12 mouse cellular contexts compared by ENCODE assay signal in genomic region chr12:84670555-84670954, GRCm38 (mm10). TPM values are rescaled to one million over a fixed set of nuclear protein-coding genes. Genes with fewer than 3 reads are reported as not detected.
DNase-seq lines count a peak whose midpoint lies in the region; ATAC-seq and TF ChIP-seq lines count a peak whose summit lies in the region.
"Had no signal": no experiment of that assay in that cellular context is flagged by ENCODE, and none has a peak within 500 bp of the region (broad histone marks: within the 10 kb centered on the region; RNA-seq: fewer than 3 reads in every experiment).

No protein-coding gene starts in this region.

- DNase-seq in kidney, postnatal 0 days (ENCODE audit: low spot score): peak; percentile 16
- DNase-seq in kidney, postnatal 14 days: no peak
- peak; percentile 75 for DNase-seq in 416B (ENCODE audit: low read depth)
- DNase-seq in hindlimb bud, embryonic 11.5 days (ENCODE audit: extremely low spot score, low read depth, low spot score): peak; percentile 6
- DNase-seq in kidney, adult 2 months: no peak
- no peak for DNase-seq in cerebellum, adult 11 months

- no peaks in the 10 kb centered on the region for H3K27me3 ChIP-seq in kidney, postnatal 0 days (ENCODE audit: insufficient read depth, low read length)
- no peaks in the 10 kb centered on the region for H3K27me3 ChIP-seq in ES-Bruce4 (ENCODE audit: control insufficient read depth, insufficient read depth, low read length, poor library complexity, severe bottlenecking)
- H3K27me3 ChIP-seq in kidney, adult 2 months (replicated peaks; ENCODE audit: control insufficient read depth, insufficient read depth, low read length): no peaks in the 10 kb centered on the region

- no peak overlapping the region for H3K27ac ChIP-seq in kidney, postnatal 0 days
- no peak overlapping the region for H3K27ac ChIP-seq in ES-Bruce4 (ENCODE audit: insufficient read depth, low read length)
- no peak overlapping the region for H3K27ac ChIP-seq in kidney, adult 2 months (ENCODE audit: insufficient read depth, low read depth, low read length)

- H3K4me3 ChIP-seq in kidney, postnatal 0 days (replicated peaks; ENCODE audit: low read depth, low read length): no peak overlapping the region
- H3K4me3 ChIP-seq in ES-Bruce4 (ENCODE audit: low read depth, low read length): no peak overlapping the region
- no peak overlapping the region for H3K4me3 ChIP-seq in kidney, adult 2 months (ENCODE audit: insufficient read depth, low read depth, low read length)

- H3K9me3 ChIP-seq in kidney, postnatal 0 days (replicated peaks; ENCODE audit: low read length): no peaks in the 10 kb centered on the region
- H3K9me3 ChIP-seq in ES-Bruce4 (replicated peaks; ENCODE audit: control insufficient read depth, insufficient read depth, low read length, poor library complexity, severe bottlenecking): no peaks in the 10 kb centered on the region

- no peak for TF ChIP-seq EP300 in ES-Bruce4 (IDR thresholded peaks at IDR 0.05; ENCODE audit: insufficient read depth, low read depth, low read length)

- H3K9ac ChIP-seq in kidney, postnatal 0 days (ENCODE audit: low read depth, low read length): no peak overlapping the region
- H3K9ac ChIP-seq in ES-Bruce4 (ENCODE audit: low read depth, poor library complexity, severe bottlenecking): no peak overlapping the region

- H3K36me3 ChIP-seq in kidney, postnatal 0 days (ENCODE audit: insufficient read depth, low read length): no peaks in the 10 kb centered on the region
- no peaks in the 10 kb centered on the region for H3K36me3 ChIP-seq in ES-Bruce4 (ENCODE audit: control insufficient read depth, insufficient read depth, low read length, poor library complexity, severe bottlenecking)
- H3K36me3 ChIP-seq in kidney, adult 2 months (ENCODE audit: control insufficient read depth, insufficient read depth, low read length): no peaks in the 10 kb centered on the region

- WGBS in kidney, postnatal 0 days: 95% methylated on average over 3 of the region's 3 CpGs
- 93% methylated on average over 3 of the region's 3 CpGs for WGBS in kidney, adult 2 months

- H3K4me1 ChIP-seq in kidney, postnatal 0 days (replicated peaks; ENCODE audit: insufficient read depth, low read length): no peaks in the 10 kb centered on the region
- no peaks in the 10 kb centered on the region for H3K4me1 ChIP-seq in ES-Bruce4 (ENCODE audit: control insufficient read depth, insufficient read depth, low read length)
- H3K4me1 ChIP-seq in kidney, adult 2 months (ENCODE audit: control insufficient read depth, insufficient read depth, low read length): no peaks in the 10 kb centered on the region

- peak; percentile 41; the same call in 1 of the 2 replicates for TF ChIP-seq CTCF in kidney, postnatal 0 days (IDR thresholded peaks at IDR 0.05; ENCODE audit: low read depth)
- TF ChIP-seq CTCF in ES-Bruce4 (IDR thresholded peaks at IDR 0.05; ENCODE audit: low read depth, low read length): peak; percentile 49
- no peak for TF ChIP-seq CTCF in kidney, adult 2 months (conservative IDR thresholded peaks at IDR 0.05; ENCODE audit: insufficient read depth, insufficient read length, low read depth, low read length)

- TF ChIP-seq POLR2A in ES-Bruce4 (IDR thresholded peaks at IDR 0.05; ENCODE audit: insufficient read depth, low read length): no peak
- TF ChIP-seq POLR2A in kidney, adult 2 months (IDR thresholded peaks at IDR 0.05; ENCODE audit: low read depth, low read length): no peak

- no peak for ATAC-seq in kidney, postnatal 0 days (replicated peaks; ENCODE audit: low FRiP score, low read depth)
- ATAC-seq in erythroid progenitor cell, adult 5-6 weeks (replicated peaks; ENCODE audit: low FRiP score, poor library complexity, severe bottlenecking): no peak

- no peak overlapping the region for H3K4me2 ChIP-seq in kidney, postnatal 0 days (ENCODE audit: low read length)

RNA-seq across cellular contexts. Expression of gene Syndig1l, which starts 28.1 kb away (rescaled TPM):
- not detected in 2 replicates for polyA plus RNA-seq in kidney, postnatal 0 days (2015; fragmentation: Nextera tagmentation; extraction: Ambion mirVana)
- polyA plus RNA-seq in ES-Bruce4 (2011; ENCODE audit: insufficient read depth, insufficient read length, low read depth, missing spikeins): 0.67 TPM in 1 of 2 replicates, not detected in the other
- not detected in 2 replicates for polyA plus RNA-seq in kidney, adult 2 months (2012; rRNA removed)
- not detected in 2 replicates for total RNA-seq in erythroid progenitor cell, adult 5-6 weeks (2015; ENCODE audit: low replicate concordance)
- total RNA-seq in erythroid progenitor cell, adult 5-6 weeks (2017; ENCODE audit: low replicate concordance): not detected in 2 replicates
- total RNA-seq: liver, adult 2 months had no signal
- polyA plus RNA-seq: heart, postnatal 0 days; liver, adult 2 months had no signal

RNA-seq across cellular contexts. Expression of gene Vrtn, which starts 29.7 kb away (rescaled TPM):
- not detected in 2 replicates for polyA plus RNA-seq in kidney, postnatal 0 days (2015; fragmentation: Nextera tagmentation; extraction: Ambion mirVana)
- 3.7 and 3.8 TPM in 2 replicates for polyA plus RNA-seq in ES-Bruce4 (2011; ENCODE audit: insufficient read depth, insufficient read length, low read depth, missing spikeins)
- polyA plus RNA-seq in kidney, adult 2 months (2012; rRNA removed): not detected in 2 replicates
- total RNA-seq in erythroid progenitor cell, adult 5-6 weeks (2015; ENCODE audit: low replicate concordance): not detected in 2 replicates
- total RNA-seq in erythroid progenitor cell, adult 5-6 weeks (2017; ENCODE audit: low replicate concordance): not detected in 2 replicates
- total RNA-seq: layer of hippocampus, adult 18-20 months; liver, adult 2 months had no signal
- polyA plus RNA-seq: frontal cortex, adult 2 months; heart, postnatal 0 days; liver, adult 2 months had no signal

RNA-seq across cellular contexts. Expression of gene Abcd4, which starts 53.3 kb away (rescaled TPM):
- 12.1 and 16.9 TPM in 2 replicates for polyA plus RNA-seq in kidney, postnatal 0 days (2015; fragmentation: Nextera tagmentation; extraction: Ambion mirVana)
- polyA plus RNA-seq in ES-Bruce4 (2011; ENCODE audit: insufficient read depth, insufficient read length, low read depth, missing spikeins): 20.8 and 20.9 TPM in 2 replicates
- 57.7 and 63.3 TPM in 2 replicates for polyA plus RNA-seq in kidney, adult 2 months (2012; rRNA removed)
- 0.72 TPM in 1 of 2 replicates, not detected in the other for total RNA-seq in erythroid progenitor cell, adult 5-6 weeks (2015; ENCODE audit: low replicate concordance)
- 0.77 TPM in 1 of 2 replicates, not detected in the other for total RNA-seq in erythroid progenitor cell, adult 5-6 weeks (2017; ENCODE audit: low replicate concordance)

Comparison
In these comparisons a context has a peak if more than half of its experiments do, and no peak if none do; other contexts are left out.
1. DNase-seq: peak in kidney, postnatal 0 days (single experiment), 416B (single experiment) and hindlimb bud, embryonic 11.5 days (single experiment); none in kidney, postnatal 14 days (single experiment), kidney, adult 2 months (single experiment) and cerebellum, adult 11 months (single experiment).